Mouse (Mus musculus): ENCODE measurements around the gene Otud1.

Otud1 gene

GRCm38 (mm10) chr2:19657158-19657874 is at the start of gene Otud1:
TSS of gene Otud1 (plus strand) at chr2:19657752.
- DNase-seq (ENCODE audit: low read depth, low spot score), result peak; percentile 95

GRCm38 (mm10) chr2:19607852-19608251 is 49.7 kb upstream of the Otud1 start:
- DNase-seq (ENCODE audit: low read depth, low spot score), result no peak

- no peak for DNase-seq (ENCODE audit: low read depth, low spot score)
These were observed 49.0 kb upstream of the Otud1 start for GRCm38 (mm10) chr2:19608410-19609073.

- no peak for DNase-seq (ENCODE audit: low read depth, low spot score)
These were observed 35.5 kb upstream of the Otud1 start for GRCm38 (mm10) chr2:19622041-19622440.

GRCm38 (mm10) chr2:19627044-19627443 is 30.5 kb upstream of the Otud1 start:
- DNase-seq (ENCODE audit: low read depth, low spot score), result no peak

- DNase-seq (ENCODE audit: low read depth, low spot score), result no peak
These were observed 29.5 kb upstream of the Otud1 start for GRCm38 (mm10) chr2:19627920-19628608.

- DNase-seq (ENCODE audit: low read depth, low spot score), result no peak
These were observed 27.0 kb upstream of the Otud1 start for GRCm38 (mm10) chr2:19630544-19630943.

- DNase-seq (ENCODE audit: low read depth, low spot score), result no peak
These were observed 24.1 kb upstream of the Otud1 start for GRCm38 (mm10) chr2:19633406-19633920.

GRCm38 (mm10) chr2:19645182-19645581 is 12.4 kb upstream of the Otud1 start:
- DNase-seq (ENCODE audit: low read depth, low spot score), result no peak

GRCm38 (mm10) chr2:19646144-19646543 is 11.4 kb upstream of the Otud1 start:
- DNase-seq (ENCODE audit: low read depth, low spot score), result no peak

- no peak for DNase-seq (ENCODE audit: low read depth, low spot score)
These were observed 10.6 kb upstream of the Otud1 start for GRCm38 (mm10) chr2:19646910-19647309.

- DNase-seq (ENCODE audit: low read depth, low spot score), result no peak
These were observed 1.1 kb upstream of the Otud1 start for GRCm38 (mm10) chr2:19656436-19656835.

GRCm38 (mm10) chr2:19657881-19658589 is 483 bp downstream of the Otud1 start:
- no peak for DNase-seq (ENCODE audit: low read depth, low spot score)

- DNase-seq (ENCODE audit: low read depth, low spot score), result no peak
These were observed 1.3 kb downstream of the Otud1 start for GRCm38 (mm10) chr2:19658661-19659384.

GRCm38 (mm10) chr2:19660875-19661274 is 3.3 kb downstream of the Otud1 start:
- DNase-seq (ENCODE audit: low read depth, low spot score), result no peak

- DNase-seq (ENCODE audit: low read depth, low spot score), result no peak
These were observed 5.7 kb downstream of the Otud1 start for GRCm38 (mm10) chr2:19663146-19663848.

- no peak for DNase-seq (ENCODE audit: low read depth, low spot score)
These were observed 6.6 kb downstream of the Otud1 start for GRCm38 (mm10) chr2:19664147-19664546.

GRCm38 (mm10) chr2:19664555-19665475 is 7.3 kb downstream of the Otud1 start:
- no peak for DNase-seq (ENCODE audit: low read depth, low spot score)

- no peak for DNase-seq (ENCODE audit: low read depth, low spot score)
These were observed 8.3 kb downstream of the Otud1 start for GRCm38 (mm10) chr2:19665841-19666240.
